Mouse (Mus musculus): ENCODE results near the gene Olfr1294. TPM values are rescaled to one million over a fixed set of nuclear protein-coding genes. Genes with fewer than 3 reads are reported as not detected.

The Olfr1294 gene
- not detected for total RNA-seq (2021)

- intact Hi-C loops (cut with DNase I), result no loop called here
- no peak for DNase-seq (ENCODE audit: low spot score in 2 of 2)
Measured at GRCm38 (mm10) chr2:111540191-111540590, at the start of gene Olfr1294. Gene Olfr1294, minus strand, starts transcription at chr2:111540291.

GRCm38 (mm10) chr2:111569581-111569980 lies 29.5 kb upstream of the Olfr1294 start, which contains the start of gene Olfr1295:
Gene Olfr1295, minus strand, starts transcription at chr2:111569681.
- DNase-seq (ENCODE audit: low spot score in 2 of 2), result no peak
- intact Hi-C loops (cut with DNase I), result no loop called here

GRCm38 (mm10) chr2:111524903-111525302 lies 15.2 kb downstream of the Olfr1294 start, which contains the start of gene Olfr1293-ps:
Gene Olfr1293-ps, plus strand, starts transcription at chr2:111525203.
- DNase-seq (ENCODE audit: low spot score in 2 of 2), result no peak
- intact Hi-C loops (cut with DNase I), result loop anchor here (5.0 kb wide), 1 partner anchor 368 kb away; no protein-coding TSS in a partner anchor

GRCm38 (mm10) chr2:111517451-111517850 lies 22.6 kb downstream of the Olfr1294 start:
- intact Hi-C loops (cut with DNase I), result no loop called here
- no peak for DNase-seq (ENCODE audit: low spot score in 2 of 2)

GRCm38 (mm10) chr2:111496880-111497279 lies 43.2 kb downstream of the Olfr1294 start, which contains the start of gene Olfr1291-ps1:
Gene Olfr1291-ps1, plus strand, starts transcription at chr2:111497180.
- no peak for DNase-seq (ENCODE audit: low spot score in 2 of 2)
- intact Hi-C loops (cut with DNase I), result no loop called here

GRCm38 (mm10) chr2:111493729-111494128 lies 46.4 kb downstream of the Olfr1294 start, which contains the start of gene Olfr1290:
Gene Olfr1290, minus strand, starts transcription at chr2:111493829.
- no peak for DNase-seq (ENCODE audit: low spot score in 2 of 2)
- intact Hi-C loops (cut with DNase I), result no loop called here

Other genes starting within 250 kb of the Olfr1294 start
- not detected for gene Olfr1279, start 239.7 kb downstream of the Olfr1294 start, total RNA-seq (2021)
- not detected for gene Olfr1280, start 226.3 kb downstream of the Olfr1294 start, total RNA-seq (2021)
- gene Olfr1281, start 213.8 kb downstream of the Olfr1294 start, total RNA-seq (2021), result not detected
- gene Olfr1282, start 204.2 kb downstream of the Olfr1294 start, total RNA-seq (2021), result not detected
- not detected for gene Olfr1283, start 173.5 kb downstream of the Olfr1294 start, total RNA-seq (2021)
- not detected for gene Olfr1284, start 164.8 kb downstream of the Olfr1294 start, total RNA-seq (2021)
- gene Olfr1286, start 117.2 kb downstream of the Olfr1294 start, total RNA-seq (2021), result not detected
- not detected for gene Olfr1287, start 91.1 kb downstream of the Olfr1294 start, total RNA-seq (2021)
- not detected for gene Olfr1288, start 66.2 kb downstream of the Olfr1294 start, total RNA-seq (2021)
- gene Olfr1289, start 59.5 kb downstream of the Olfr1294 start, total RNA-seq (2021), result not detected
- not detected for gene Olfr1290, start 46.5 kb downstream of the Olfr1294 start, total RNA-seq (2021)
- not detected for gene Olfr1291-ps1, start 43.1 kb downstream of the Olfr1294 start, total RNA-seq (2021)
- gene Olfr1293-ps, start 15.1 kb downstream of the Olfr1294 start, total RNA-seq (2021), result not detected
- not detected for gene Olfr1295, start 29.4 kb upstream of the Olfr1294 start, total RNA-seq (2021)
- not detected for gene Olfr1297, start 86.2 kb upstream of the Olfr1294 start, total RNA-seq (2021)
- gene Olfr1298, start 108.9 kb upstream of the Olfr1294 start, total RNA-seq (2021), result not detected
- gene Olfr1299, start 121.1 kb upstream of the Olfr1294 start, total RNA-seq (2021), result not detected
- not detected for gene Olfr1301, start 210.7 kb upstream of the Olfr1294 start, total RNA-seq (2021)
- not detected for gene Olfr1302, start 237.1 kb upstream of the Olfr1294 start, total RNA-seq (2021)